Mouse (Mus musculus) ES-E14 (cell line): Measurements from ENCODE around the gene Crlf1. TPM values are rescaled to one million over a fixed set of nuclear protein-coding genes. Genes with fewer than 3 reads are reported as not detected.

Experiments used
- DNase-seq: peaks from one replicate; pipeline ENCODE4 v3.0.0-alpha.2; 2013; ENCODE audit warnings: low read depth, low spot score
- H3K27ac ChIP-seq: 2 replicates; pipeline ENCODE4 v1.5.1; 2012; ENCODE audit warnings: low read depth, mild to moderate bottlenecking, low read length, moderate library complexity, mixed read lengths; ENCODE audit not compliant: poor library complexity, insufficient read depth, severe bottlenecking
- H3K36me3 ChIP-seq: 2 replicates; pipeline ENCODE4 v1.6.1; 2012; ENCODE audit warnings: mild to moderate bottlenecking, low read length, moderate library complexity, mixed read lengths; ENCODE audit not compliant: control insufficient read depth, poor library complexity, insufficient read depth, severe bottlenecking
- H3K4me1 ChIP-seq, 2 experiments: fragments of 150-350 bp in 1 of 2; sonication (generic) in 1 of 2; 2 replicates each; pipeline ENCODE4 v1.6.1; 2012; ENCODE audit warnings: low read length in 2 of 2, mild to moderate bottlenecking in 1 of 2, mixed read lengths in 1 of 2; ENCODE audit not compliant: control insufficient read depth in 2 of 2, insufficient read depth in 2 of 2, poor library complexity in 1 of 2
- H3K4me3 ChIP-seq, 2 experiments: fragments of 150-350 bp in 1 of 2; sonication (generic) in 1 of 2; 2 replicates each; pipeline ENCODE4 v1.5.1; 2012; ENCODE audit warnings: low read length in 2 of 2, low read depth in 1 of 2, mild to moderate bottlenecking in 1 of 2, mixed read lengths in 1 of 2; ENCODE audit not compliant: insufficient read depth in 1 of 2, poor library complexity in 1 of 2, severe bottlenecking in 1 of 2
- H3K9ac ChIP-seq: 2 replicates; pipeline ENCODE4 v1.6.1; 2012; ENCODE audit warnings: low read depth, mild to moderate bottlenecking, low read length, mixed read lengths; ENCODE audit not compliant: poor library complexity, insufficient read depth, severe bottlenecking
- H3K9me3 ChIP-seq: fragments of 150-350 bp; sonication (generic); 2 replicates; pipeline ENCODE4 v1.6.1; 2012; ENCODE audit warnings: low read depth, mild to moderate bottlenecking, low read length; ENCODE audit not compliant: control insufficient read depth, insufficient read depth
- CHD2 ChIP-seq: IDR thresholded peaks from 2 replicates; pipeline ENCODE4 v1.6.1; 2014; ENCODE audit warnings: mild to moderate bottlenecking, low read depth, low read length, inconsistent platforms
- HCFC1 ChIP-seq: IDR thresholded peaks from 2 replicates; pipeline ENCODE4 v1.6.1; 2012; ENCODE audit warnings: low read length, inconsistent platforms, borderline replicate concordance; ENCODE audit not compliant: insufficient read depth
- MAFK ChIP-seq: IDR thresholded peaks from 2 replicates; pipeline ENCODE4 v1.6.1; 2014; ENCODE audit warnings: mild to moderate bottlenecking, low read depth, low read length, inconsistent platforms; ENCODE audit not compliant: insufficient read depth
- ZC3H11A ChIP-seq: IDR thresholded peaks from 2 replicates; pipeline ENCODE4 v1.6.1; 2012; ENCODE audit warnings: low read depth, mild to moderate bottlenecking, inconsistent platforms, low read length, borderline replicate concordance
- ZNF384 ChIP-seq: IDR thresholded peaks from 2 replicates; pipeline ENCODE4 v1.6.1; 2012; ENCODE audit warnings: low read depth, low read length, inconsistent platforms
- in situ Hi-C, 2 experiments: fragments of 600-800 bp; cut with MboI; formaldehyde crosslinking; loops; one replicate each; pipeline ENCODE4 v1.15.1; 2025; ENCODE audit warnings: low sequenced_read_pairs in 2 of 2, inconsistent platforms in 1 of 2; ENCODE audit not compliant: unreplicated experiment in 2 of 2
- total RNA-seq: library from RNA; depleted of rRNA; stranded (reverse); fragments of 300-350 nt; gene quantifications from 2 replicates; pipeline ENCODE4 v1.2.3, GENCODE M21; 2012

Gene Crlf1
- total RNA-seq, 1 experiment: 29.3 TPM

- DNase-seq: peak; percentile 99
- Histone ChIP-seq H3K9me3 (no peaks in the 10 kb centered on the region), H3K9ac (peak within 1 kb of the TSS; percentile 85), H3K4me3 (peak within 1 kb of the TSS; percentile 81 to 96), H3K36me3 (peaks cover 3% of the 10 kb centered on the region; the same call in 1 of the 2 replicates), H3K27ac (peak within 1 kb of the TSS; percentile 59), H3K4me1 (peaks cover 0 to 7% of the 10 kb centered on the region in 2 experiments; a peak in 1 of 4 replicates)
- TF ChIP-seq MAFK (no peak), HCFC1 (no peak), CHD2 (no peak), ZC3H11A (no peak), ZNF384 (no peak)
- in situ Hi-C loops: no loop called here
Measured at GRCm38 (mm10) chr8:70476333-70477268, 16.4 kb upstream of the Crlf1 start, which contains the start of gene Klhl26. Gene Klhl26, minus strand, starts transcription at chr8:70476968.

- in situ Hi-C loops: no loop called here
- Histone ChIP-seq H3K36me3 (peaks cover 3% of the 10 kb centered on the region; the same call in 1 of the 2 replicates), H3K27ac (peak overlapping the region; percentile 59), H3K9me3 (no peaks in the 10 kb centered on the region), H3K4me1 (peaks cover 0 to 7% of the 10 kb centered on the region in 2 experiments; a peak in 1 of 4 replicates), H3K4me3 (peak overlapping the region; percentile 52 to 96), H3K9ac (peak overlapping the region; percentile 21; the same call in 1 of the 2 replicates)
- no peak for TF ChIP-seq ZNF384
- TF ChIP-seq HCFC1: peak; percentile 54; the same call in 1 of the 2 replicates
- peak; percentile 92 for DNase-seq
Measured at GRCm38 (mm10) chr8:70477269-70477982, 15.5 kb upstream of the Crlf1 start.

- in situ Hi-C loops: no loop called here
- Histone ChIP-seq H3K27ac (no peak overlapping the region), H3K9me3 (no peaks in the 10 kb centered on the region), H3K4me1 (peaks cover 0 to 14% of the 10 kb centered on the region in 2 experiments; a peak in 1 of 4 replicates), H3K36me3 (no peaks in the 10 kb centered on the region), H3K9ac (no peak overlapping the region), H3K4me3 (no peak overlapping the region)
- no peak for DNase-seq
- no peak for TF ChIP-seq MAFK
- TF ChIP-seq CHD2: no peak
- TF ChIP-seq ZC3H11A: no peak
- no peak for TF ChIP-seq ZNF384
- TF ChIP-seq HCFC1: no peak
Measured at GRCm38 (mm10) chr8:70481908-70482307, 11.1 kb upstream of the Crlf1 start.

- TF ChIP-seq MAFK: no peak
- TF ChIP-seq ZC3H11A: no peak
- no peak for TF ChIP-seq HCFC1
- TF ChIP-seq CHD2: no peak
- TF ChIP-seq ZNF384: no peak
- H3K27ac ChIP-seq: no peak overlapping the region
- no peaks in the 10 kb centered on the region for H3K36me3 ChIP-seq
- no peak overlapping the region for H3K9ac ChIP-seq
- H3K4me1 ChIP-seq: peaks cover 2 to 16% of the 10 kb centered on the region in 2 experiments; a peak in 2 of 4 replicates
- in situ Hi-C loops: no loop called here
- no peak overlapping the region for H3K4me3 ChIP-seq
- no peak for DNase-seq
- no peaks in the 10 kb centered on the region for H3K9me3 ChIP-seq
Measured at GRCm38 (mm10) chr8:70482943-70483342, 10.0 kb upstream of the Crlf1 start.
